Mouse (Mus musculus) kidney, adult 8-10 months (tissue): ENCODE measurements around the gene Terb2.
"Not testable (repeated sequence)": the region's sequence is repeated elsewhere in the genome, so short reads cannot be mapped to it uniquely, and the experiment has no call there.

Experiments
- DNase-seq, 2 experiments: peaks; one replicate each; pipeline ENCODE4 v3.0.0; 2022

Terb2 gene

GRCm38 (mm10) chr2:122162529-122162928 is 23.5 kb upstream of the Terb2 start:
- DNase-seq = no peak

- no peak for DNase-seq
Observed at GRCm38 (mm10) chr2:122163430-122164195, 22.5 kb upstream of the Terb2 start.

GRCm38 (mm10) chr2:122164293-122164692 is 21.8 kb upstream of the Terb2 start:
- no peak for DNase-seq

- DNase-seq = no peak
Observed at GRCm38 (mm10) chr2:122171292-122171691, 14.8 kb upstream of the Terb2 start.

GRCm38 (mm10) chr2:122172188-122172587 is 13.9 kb upstream of the Terb2 start:
- no peak for DNase-seq

- no peak for DNase-seq
Observed at GRCm38 (mm10) chr2:122180051-122180822, 5.8 kb upstream of the Terb2 start.

- no peak for DNase-seq
Observed at GRCm38 (mm10) chr2:122185086-122185485, 986 bp upstream of the Terb2 start.

GRCm38 (mm10) chr2:122186751-122187150 is 679 bp downstream of the Terb2 start:
- no peak for DNase-seq

- no peak for DNase-seq
Observed at GRCm38 (mm10) chr2:122191849-122192248, 5.8 kb downstream of the Terb2 start.

GRCm38 (mm10) chr2:122194509-122194929 is 8.4 kb downstream of the Terb2 start:
- peak in 1 of 2 experiments; percentile 39 for DNase-seq

- no peak for DNase-seq
Observed at GRCm38 (mm10) chr2:122201501-122201900, 15.4 kb downstream of the Terb2 start.

- no peak for DNase-seq
Observed at GRCm38 (mm10) chr2:122206440-122207107, 20.5 kb downstream of the Terb2 start.

- DNase-seq = no peak
Observed at GRCm38 (mm10) chr2:122210534-122211228, 24.6 kb downstream of the Terb2 start.

GRCm38 (mm10) chr2:122217075-122217474 is 31.0 kb downstream of the Terb2 start:
- DNase-seq = not testable (repeated sequence)

GRCm38 (mm10) chr2:122218234-122218633 is 32.2 kb downstream of the Terb2 start:
- no peak for DNase-seq

GRCm38 (mm10) chr2:122221378-122221777 is 35.3 kb downstream of the Terb2 start:
- DNase-seq = no peak

- DNase-seq = no peak
Observed at GRCm38 (mm10) chr2:122221798-122222197, 35.7 kb downstream of the Terb2 start.

- DNase-seq = no peak
Observed at GRCm38 (mm10) chr2:122222272-122222671, 36.2 kb downstream of the Terb2 start.

- no peak for DNase-seq
Observed at GRCm38 (mm10) chr2:122223654-122224053, 37.6 kb downstream of the Terb2 start.

- no peak for DNase-seq
Observed at GRCm38 (mm10) chr2:122230395-122230794, 44.3 kb downstream of the Terb2 start.

- no peak for DNase-seq
Observed at GRCm38 (mm10) chr2:122231616-122232015, 45.5 kb downstream of the Terb2 start.

- no peak for DNase-seq
Observed at GRCm38 (mm10) chr2:122233341-122233740, 47.3 kb downstream of the Terb2 start.
